Mouse (Mus musculus): ENCODE results near the gene Phb2.

DNA sequence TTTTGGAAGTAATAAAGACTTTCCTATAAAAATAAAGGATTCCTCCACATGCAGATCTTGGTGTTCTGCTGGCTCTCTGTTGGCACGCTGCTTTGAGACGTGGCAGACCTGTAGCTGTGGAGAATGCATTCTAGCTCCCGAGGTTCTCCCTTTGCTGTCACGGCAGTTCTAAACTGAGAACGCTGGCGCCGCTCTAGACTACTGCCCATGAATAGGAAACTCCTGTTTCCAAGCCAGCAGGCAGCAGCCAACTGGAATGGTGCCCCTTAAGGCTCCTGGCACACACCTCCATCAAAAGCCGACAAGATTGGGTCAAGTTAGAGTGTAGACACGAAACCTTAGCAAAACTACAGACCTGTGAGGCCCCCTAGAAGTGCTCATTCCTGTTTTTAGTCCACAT, 38.5 kb upstream of the Phb2 start:
- TF ChIP-seq EP300 (IDR thresholded peaks at IDR 0.05; ENCODE audit: low read depth) (no peak), CTCF (IDR thresholded peaks at IDR 0.05; ENCODE audit: low read depth) (no peak)

All from liver, postnatal 0 days (tissue).